Mouse (Mus musculus) ES-CJ7 (cell line): ENCODE measurements around the gene Dek.

Source experiments
- DNase-seq: peaks from one replicate; pipeline ENCODE4 v3.0.0; 2011; ENCODE audit warnings: low read depth, low spot score

Dek gene

DNA sequence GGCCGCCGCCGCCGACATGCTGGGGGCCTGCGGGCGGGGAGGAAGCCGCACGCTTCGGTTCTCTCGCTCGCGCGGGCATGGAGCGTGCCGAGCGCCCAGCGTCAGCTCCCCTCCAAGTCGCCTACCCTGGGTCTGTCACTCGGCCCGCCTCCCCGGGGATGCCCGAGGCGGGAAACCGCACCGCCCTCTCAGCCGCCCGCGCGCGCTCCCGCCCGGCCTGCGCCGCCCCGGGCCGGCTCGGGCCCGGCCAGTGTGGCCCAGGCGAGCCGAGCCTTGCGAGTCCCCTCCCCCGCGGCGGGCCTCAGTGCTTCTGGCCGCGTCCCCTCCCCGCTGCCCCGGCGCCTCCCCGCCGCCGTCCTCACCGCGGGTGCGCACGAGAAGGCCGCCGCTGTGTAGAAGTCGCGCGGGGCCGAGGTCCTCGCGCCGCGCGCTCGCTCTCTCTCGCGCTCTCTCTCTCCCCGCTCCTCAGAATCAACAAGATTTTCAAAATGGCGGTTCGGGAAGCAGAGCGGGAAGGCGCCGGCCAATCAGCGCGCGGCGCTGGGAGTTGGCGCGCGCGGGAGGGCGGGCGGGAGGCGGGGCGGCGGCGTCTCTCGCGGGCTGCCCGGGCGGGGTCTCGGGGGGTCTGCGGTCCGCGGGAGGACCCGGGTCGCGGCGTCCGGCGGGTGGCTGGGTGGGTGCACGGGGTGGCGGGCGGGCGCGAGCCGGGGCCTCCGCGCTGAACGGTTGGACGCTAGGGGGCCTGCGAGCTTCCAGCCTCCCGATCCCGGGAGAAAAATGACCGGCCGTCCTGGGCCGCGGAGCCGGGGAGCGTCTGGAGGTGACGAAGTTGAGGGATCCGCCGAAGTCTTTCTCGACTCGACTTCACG is at the start of gene Dek:
TSS of gene Dek (minus strand) at position 491 of the 869 bp plus-strand sequence.
- peak; percentile 80 for DNase-seq

DNA sequence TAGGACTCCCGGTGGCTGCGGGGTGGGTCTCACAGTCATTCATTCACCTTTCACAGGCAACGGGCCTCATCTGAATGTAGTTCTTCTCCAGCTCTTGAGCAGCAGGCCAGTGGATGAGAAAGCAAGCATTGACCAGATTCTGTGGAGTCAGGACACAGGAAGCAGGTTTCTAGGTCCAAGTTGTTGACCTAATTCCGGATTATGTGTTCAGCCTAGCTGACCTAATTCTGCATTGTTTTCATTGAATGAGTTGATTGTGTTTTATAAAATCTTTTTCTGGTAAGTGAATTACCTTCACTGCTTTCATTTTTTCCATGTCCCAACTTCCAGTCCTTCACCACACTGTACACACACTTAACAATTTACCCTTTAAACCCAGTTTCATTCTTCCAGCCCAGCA is 48.9 kb upstream of the Dek start:
- no peak for DNase-seq

DNA sequence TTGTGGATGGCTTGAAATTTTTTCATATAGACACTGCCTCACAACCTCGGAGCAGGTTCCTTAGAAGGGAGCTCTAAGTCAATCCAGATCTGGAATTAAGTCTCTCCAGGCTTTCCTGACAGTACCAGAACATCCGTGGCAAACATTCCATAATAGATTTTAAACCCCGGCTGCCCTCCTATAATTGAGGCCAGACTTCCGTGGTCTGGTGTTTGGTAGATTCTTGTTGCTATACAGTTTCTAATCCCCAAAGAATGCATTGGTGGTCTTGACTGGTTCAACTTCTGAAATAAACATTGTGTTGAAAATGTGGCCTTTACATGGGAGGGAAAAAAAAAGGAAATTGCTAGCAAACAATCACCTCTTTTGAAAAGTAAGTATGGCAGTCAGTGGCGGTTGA is 47.2 kb upstream of the Dek start:
- no peak for DNase-seq

DNA sequence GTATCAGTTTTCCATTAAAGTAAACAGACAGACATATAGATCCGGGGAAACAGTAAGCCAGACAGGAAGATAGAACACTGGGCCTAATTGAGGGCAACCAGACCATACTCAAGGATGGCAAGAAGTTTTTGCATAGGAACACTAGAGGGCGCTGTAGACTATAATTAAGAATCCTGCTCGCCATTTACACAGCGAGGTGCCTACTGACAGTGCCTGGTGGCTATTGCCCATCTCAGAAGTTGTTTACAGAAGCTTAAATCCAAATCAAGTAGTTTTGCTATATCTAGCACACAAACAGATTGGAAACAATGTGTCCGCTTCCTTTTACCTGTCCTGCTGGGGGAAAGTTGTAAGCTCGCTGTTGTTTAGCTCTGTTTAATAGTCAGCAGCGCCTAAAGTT is 46.4 kb upstream of the Dek start:
- DNase-seq = peak; percentile 75

DNA sequence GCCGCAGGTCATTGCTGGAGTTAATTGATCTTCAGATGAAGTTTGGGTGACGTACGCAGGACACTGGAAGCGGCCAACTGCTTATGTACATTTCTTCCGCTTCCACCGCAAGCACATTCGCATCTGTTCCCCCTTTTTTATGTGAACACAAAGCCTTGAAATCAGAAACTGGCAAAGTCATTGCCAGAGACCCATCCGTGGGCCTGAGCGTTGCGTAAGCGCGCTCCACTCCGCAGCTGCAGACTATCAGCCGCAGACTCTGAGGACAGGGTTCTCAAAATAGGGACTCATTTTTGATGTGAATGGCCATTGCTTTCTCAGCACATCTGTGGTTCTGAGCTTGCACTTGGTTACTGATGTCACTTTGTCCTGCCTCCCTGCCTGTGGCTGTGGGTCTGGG is 45.1 kb upstream of the Dek start:
- DNase-seq = no peak

DNA sequence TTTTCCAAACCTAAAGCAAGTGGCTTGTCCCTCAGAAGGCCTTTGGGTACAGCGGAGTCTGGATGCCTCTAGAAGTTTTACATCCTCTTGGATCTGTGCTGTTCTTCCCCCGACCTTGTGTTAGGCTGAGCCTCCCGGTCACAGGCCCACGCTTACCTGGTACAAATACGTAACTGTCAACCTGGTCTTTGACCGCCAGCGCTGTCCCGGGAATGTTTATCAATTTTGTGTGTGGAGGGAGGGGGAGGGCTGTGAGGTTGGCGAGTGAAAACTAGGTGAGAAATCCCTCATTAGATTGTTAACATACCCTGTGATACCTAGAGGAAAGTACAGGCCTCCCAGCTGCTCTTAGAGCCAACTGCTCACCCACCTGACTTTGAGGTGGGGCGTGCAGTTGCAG is 44.0 kb upstream of the Dek start:
- DNase-seq = no peak

DNA sequence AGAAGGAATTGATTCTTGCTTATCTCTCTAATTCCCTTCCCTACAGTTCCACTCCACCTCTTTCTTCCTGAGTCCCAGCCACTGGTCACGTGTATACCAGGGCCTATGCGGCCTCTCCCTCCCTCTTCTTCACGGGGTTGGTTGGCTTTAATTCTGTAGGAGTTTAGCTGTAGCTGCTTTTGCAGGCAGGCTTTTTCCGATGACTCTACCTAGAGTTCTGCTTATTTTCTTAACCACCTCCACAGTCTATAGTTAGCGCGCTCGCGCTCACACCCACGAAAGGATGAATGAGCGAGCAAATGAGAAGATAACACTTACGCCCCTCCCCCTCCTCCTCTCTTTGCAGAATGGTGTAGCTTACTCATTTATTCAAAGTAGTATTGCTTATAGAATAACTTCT is 42.6 kb upstream of the Dek start:
- no peak for DNase-seq

DNA sequence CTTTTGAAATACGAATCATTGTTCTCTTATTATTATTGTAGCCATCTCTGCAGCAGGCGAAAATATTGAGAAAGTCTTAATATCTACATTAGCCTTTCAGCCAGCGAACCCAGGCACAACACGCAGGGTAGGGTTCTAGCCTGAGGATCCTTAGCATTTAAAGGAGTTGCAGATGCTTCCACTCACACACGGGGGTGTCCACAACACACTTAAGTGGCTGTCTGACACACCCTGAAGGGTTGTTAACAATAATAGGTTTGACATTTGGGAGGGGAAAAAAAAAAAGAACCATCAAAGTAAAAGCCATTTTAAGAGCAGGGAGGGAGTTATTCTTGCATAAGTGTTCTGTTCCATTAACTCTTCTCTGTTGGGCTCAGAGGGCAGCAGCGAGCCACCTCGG is 40.4 kb upstream of the Dek start:
- DNase-seq = no peak

DNA sequence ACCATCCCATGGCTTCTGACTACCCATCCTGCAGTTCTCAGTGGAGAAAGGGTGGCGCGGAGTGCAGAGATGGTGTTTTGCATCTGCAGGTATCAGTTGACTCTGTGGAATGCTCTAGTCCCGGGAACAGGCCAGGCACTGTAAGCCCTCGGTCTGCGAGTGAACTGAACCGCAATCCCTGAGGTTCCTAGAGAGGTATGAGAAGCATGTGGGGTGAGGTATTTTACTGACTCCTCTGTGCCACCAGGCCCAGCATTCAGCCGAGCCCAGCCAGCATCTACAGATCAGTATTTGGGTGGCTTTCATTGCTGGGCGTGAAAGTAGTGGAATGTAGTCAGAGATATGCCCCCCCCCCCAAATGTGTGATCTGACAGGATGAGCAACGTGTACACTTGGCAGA is 39.9 kb upstream of the Dek start:
- no peak for DNase-seq

DNA sequence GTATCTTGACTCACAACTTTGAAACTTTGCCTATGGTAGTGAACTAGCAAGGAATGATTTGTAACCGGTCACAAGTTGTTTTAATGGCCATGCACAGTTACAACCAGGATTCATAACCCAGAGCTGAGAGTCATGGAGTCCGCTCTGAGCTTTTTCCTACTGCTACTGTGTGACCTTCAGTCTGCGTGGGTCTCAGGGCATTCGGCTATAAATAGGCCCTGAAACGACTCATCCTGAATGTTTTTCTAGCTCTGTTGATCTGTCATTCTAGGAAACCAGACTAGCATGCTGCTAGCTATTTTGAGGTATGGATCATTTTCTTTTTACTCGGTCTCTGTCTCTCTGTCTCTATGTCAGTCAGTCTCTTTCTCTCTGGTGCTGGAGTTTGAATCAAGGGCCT is 36.8 kb upstream of the Dek start:
- DNase-seq = no peak

DNA sequence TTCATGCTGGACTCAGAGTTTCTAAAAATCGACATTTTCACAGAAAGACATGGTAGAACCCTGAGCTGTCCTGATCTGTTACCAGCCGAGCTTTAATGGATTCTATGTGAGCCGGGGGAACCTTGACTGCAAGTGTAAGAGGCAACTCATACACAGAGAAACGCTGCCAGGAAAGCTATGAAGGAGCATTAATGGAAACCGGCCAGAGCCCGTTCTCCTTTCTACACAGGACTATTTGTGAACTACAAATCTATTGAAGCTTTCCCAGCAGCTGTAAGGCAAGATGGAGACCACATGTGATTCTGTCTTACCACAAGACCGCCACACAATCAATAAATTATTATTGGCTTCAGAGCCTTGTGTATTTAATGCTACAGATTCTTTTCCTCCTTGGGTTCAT is 29.7 kb upstream of the Dek start:
- DNase-seq = no peak

DNA sequence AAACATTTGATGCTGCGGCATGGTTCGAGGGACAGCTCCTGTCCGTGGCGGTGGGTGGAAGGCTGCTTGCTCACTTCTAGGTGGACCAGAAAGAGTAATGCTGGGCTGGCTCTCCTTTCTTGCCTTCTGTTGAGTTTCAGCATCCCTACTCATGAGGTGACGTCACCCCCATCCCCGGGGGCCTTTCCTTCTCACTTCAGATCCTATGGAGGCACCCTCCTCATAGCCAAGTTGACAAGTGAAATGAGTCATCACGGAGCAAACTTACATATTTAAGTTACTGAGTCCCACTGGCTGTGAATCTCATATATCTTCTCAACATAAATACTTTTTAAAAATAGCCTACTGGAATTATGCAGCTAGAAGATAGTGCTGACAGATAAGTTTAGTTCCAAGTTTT is 28.8 kb upstream of the Dek start:
- no peak for DNase-seq

DNA sequence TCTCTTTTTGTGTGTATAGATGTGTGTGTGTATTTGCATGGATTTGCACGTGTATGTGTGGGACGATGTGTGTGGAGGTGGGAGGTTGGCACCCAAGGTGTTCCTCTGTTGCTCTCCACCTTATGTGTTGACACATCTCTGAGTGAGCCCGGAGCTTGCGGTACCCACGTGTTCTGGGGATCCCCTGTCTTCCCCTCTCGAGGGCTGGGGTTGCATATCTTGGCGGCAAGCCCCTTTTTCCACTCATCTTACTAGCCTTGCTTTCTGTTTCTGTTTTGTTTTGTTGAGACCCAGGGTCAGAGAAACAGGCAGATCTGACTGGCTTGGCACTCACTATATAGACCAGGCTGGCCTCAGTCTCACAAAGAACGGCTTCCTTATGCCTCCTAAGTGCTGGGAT is 27.1 kb upstream of the Dek start:
- DNase-seq = no peak

DNA sequence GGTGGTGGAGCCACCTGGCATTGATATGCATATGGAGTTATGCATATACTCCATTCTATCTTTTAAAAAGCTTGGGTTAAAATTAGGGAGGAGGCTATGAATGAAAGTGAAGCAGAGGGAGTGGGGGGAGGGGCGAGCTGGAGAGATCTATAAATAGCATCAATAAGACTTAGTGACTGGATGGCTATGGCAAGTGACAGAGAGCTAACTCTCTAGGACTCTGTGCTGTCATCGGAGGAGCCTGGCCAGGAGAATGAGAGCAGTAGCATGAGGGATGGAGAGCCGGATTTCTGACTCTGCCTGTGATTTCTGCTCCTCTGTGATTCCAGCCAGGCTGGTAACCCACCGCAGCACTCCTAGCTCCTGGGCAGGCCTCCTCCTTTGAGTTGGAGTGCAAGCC is 23.1 kb upstream of the Dek start:
- DNase-seq = no peak

DNA sequence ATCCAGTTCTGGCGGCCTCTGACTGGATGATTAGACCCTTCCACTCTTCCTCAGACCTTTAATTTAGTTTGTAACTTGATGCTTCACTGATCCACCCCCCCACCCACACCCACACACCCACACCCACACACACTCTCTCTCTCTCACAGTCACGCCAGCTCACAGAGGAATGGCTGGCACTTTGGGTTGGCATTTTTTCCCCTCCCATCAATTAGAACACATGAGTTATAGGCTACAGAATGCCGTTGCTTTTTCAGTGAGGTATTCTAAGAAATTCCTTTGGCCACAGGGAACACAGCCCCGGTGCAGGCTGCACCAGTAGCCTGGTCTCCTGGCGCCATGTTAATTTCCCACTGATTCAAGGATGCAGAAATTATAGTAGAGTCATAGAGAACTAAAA is 19.6 kb upstream of the Dek start:
- no peak for DNase-seq

DNA sequence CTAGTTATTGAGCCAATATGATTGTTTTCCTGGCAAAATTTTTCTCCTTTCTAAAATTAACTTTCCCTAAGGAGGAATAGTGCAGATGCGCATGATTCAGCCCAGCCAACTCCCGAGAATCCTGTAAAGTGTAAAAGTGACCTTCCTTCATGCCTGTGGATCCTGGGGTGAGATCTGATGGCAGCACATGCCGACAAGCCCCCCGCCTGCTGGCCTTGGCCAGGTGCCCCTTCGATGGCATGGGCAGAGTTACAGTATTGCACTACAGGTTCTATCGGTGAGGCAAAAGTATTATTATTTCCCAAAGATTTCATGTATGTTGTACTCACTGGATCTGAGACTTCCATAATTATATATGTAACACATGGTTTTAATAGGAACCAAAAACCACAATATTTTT is 19.0 kb upstream of the Dek start:
- no peak for DNase-seq

DNA sequence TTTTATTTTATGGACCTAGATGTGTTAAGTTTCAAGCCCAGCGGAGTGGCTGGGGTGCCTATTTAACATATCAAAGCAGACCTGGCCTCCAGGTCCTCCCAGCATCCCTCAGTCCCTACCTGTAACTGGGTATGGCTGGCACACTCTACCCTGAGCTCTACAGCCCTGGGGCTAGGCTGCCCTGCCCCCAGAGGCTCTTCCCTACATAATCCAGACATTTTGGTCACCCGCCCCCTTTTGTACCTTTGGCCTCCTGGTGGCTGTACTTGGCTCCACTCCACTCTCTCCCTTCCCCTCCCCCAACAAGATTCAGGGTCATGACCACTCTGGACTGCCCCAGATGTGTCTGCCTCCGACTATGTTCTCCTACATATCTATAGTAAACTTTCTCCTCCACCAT is 18.4 kb upstream of the Dek start:
- DNase-seq = peak; percentile 86

DNA sequence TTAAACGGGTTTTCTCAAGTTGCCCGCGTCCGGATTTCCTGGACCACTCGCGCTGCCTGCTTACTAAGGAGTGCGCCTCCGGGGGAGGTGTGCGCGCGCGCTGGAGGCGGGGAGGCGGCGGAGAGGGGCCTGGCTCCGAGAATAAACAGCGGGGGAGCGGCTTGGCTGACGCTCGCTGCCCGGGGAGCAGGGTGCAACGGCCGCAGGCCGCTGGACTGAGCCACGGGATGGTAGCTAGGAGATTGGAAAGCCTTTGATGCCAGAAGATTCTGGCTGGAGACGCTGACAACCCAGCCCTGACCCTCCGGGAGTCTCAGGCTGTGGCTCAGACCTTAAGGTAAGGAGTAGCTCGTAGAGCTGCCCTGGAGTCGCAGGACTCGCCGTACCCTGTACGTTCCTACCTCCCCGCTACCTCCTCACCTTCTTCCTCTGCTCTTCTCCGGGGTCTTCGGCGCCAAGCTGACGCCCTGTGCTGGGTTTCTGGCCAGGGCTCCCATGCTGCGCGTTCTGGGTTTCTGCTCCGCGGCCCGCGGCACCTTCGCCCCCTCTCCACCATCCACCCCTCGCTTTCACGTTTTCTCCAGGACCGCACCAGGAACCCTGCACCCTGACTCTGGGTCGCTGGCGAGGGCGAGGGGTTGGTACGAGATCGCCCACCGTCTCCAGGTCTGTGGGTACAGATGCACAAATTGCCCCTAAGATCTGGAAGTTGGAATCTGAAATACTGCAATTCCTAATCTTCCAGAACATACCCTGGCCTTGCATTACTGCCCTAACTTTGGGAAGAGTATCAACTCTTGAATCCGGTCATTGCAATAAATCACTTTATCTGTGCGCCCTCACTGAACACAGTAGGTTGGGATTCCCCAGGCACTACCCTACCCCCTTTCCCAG is 16.8 kb upstream of the Dek start, which contains the start of gene Rnf144b:
TSS of gene Rnf144b (plus strand) at position 120 of the 894 bp plus-strand sequence.
- peak; percentile 43 for DNase-seq

DNA sequence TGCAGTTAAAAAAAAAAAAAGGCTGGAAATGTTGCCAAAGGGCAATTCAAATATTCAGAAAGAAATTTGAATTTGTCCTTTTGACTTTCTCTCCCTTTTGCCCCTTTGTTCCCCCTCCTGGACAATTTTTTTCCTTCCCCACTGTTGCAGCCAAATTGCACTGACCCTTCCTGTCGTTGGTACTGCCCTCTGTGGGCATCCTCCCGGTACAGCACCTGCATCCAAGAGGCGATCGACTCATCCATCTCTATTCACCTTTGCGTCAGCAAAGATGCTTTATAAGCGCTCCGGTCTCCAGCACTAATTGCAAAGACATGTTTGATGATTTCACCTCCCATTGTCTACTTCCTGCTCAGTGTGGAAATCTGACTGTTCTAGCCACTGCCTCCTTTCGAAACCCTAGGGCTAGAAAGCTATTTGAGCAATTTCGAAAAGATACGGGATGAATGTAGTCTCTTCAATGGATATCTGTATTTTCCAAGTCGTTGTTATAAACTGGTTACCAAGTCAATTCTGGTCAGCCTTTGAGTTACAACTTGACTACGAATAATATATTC is 15.4 kb upstream of the Dek start:
- DNase-seq = peak; percentile 36

DNA sequence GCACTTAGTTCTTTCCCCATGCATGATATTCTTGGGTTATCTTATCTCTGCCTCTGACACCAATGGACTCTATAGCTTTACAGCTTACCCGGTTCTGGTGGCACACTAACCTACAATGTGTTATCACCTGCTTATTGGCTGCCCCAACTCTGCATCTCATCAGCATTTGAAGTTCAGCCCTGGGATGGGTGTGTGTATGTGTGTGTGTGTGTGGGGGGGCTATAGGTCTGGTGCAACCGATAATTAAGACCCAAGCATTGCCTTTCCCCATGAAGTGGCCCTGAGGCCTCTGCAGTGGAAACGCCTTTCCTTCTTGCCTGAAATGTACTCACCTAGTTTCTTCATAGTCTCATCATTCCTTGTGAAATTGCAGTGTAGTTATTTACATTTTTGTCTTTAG is 10.0 kb upstream of the Dek start:
- no peak for DNase-seq

DNA sequence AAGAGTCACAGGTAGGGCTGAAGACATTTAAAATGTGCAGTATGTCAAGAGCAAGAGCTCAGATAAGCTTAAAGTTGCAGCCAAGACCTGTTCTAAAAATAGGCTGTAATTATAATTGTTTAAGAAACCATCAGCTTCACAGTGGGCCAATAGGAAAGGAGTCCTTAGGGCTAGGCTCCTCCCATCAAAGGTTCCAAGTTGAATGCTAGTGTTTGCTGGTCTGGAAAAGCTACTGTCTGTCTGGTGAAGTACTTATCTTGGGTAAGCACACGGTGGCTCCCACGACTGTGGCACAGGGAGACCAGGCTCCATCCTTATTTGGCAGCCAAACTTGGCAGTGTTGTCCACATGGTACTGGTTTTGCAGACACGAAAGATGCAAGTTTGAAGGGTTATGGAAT is 6.9 kb upstream of the Dek start:
- no peak for DNase-seq

DNA sequence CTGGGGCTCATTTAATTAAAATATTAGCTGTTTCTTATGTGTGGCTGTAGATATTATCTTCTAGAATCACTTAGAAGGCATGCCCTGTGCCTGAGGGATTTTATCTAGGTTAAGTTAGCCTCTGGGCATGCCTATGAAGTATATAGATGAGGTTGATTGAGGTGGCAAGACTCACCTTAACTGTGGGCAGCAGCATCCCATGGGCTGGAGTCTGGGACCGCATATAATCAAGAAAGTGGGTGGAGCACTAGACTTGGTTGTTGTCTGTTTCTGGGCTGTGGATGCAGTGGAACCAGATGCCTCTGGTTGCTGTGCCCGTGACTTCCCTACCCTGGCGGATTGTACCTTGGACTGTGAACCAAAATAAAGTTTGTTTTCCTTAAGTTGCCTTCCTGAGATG is 6.1 kb upstream of the Dek start:
- no peak for DNase-seq

DNA sequence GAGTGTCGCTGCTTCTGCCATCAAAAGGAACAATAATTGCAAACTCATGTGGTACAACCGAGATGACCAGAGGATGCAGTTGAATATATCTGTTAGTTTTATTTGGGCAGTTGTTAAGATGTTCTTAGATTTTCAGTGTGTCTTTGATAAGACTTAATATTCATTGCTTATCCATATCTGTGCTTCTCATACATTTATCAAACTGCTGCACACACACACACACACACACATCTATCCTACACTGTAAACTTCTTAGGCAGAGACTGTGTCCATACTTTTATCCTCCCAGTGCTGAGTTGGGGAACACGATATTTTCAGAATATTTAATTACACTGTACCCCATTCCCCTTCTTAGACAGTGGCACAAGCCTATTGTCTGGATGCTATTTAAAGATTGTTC is 5.2 kb upstream of the Dek start:
- DNase-seq = no peak
